Mouse (Mus musculus) heart, embryonic 11.5 days (tissue): ENCODE measurements around the gene Aif1. TPM values are rescaled to one million over a fixed set of nuclear protein-coding genes. Genes with fewer than 3 reads are reported as not detected.

Experiments
- ATAC-seq: fragments of 200-750 bp; cut with Nextera tagmentation; replicated peaks from 2 replicates; pipeline ENCODE4 v1.8.0; 2017; ENCODE audit warnings: moderate library complexity; ENCODE audit not compliant: insufficient number of reproducible peaks, low FRiP score, low TSS enrichment
- H3K27ac ChIP-seq: fragments of 300-500 bp; sonication (generic); 2 replicates; pipeline ENCODE4 v1.5.1; 2014; ENCODE audit warnings: mild to moderate bottlenecking, low read depth, low read length
- H3K27me3 ChIP-seq: fragments of 300-500 bp; sonication (generic); 2 replicates; pipeline ENCODE4 v1.6.1; 2014; ENCODE audit warnings: mild to moderate bottlenecking, low read length, mixed read lengths; ENCODE audit not compliant: control insufficient read depth, insufficient read depth
- H3K36me3 ChIP-seq: fragments of 300-500 bp; sonication (generic); 2 replicates; pipeline ENCODE4 v1.6.1; 2014; ENCODE audit warnings: mild to moderate bottlenecking, low read length, moderate library complexity, mixed read lengths; ENCODE audit not compliant: control insufficient read depth, insufficient read depth
- H3K4me1 ChIP-seq: fragments of 300-500 bp; sonication (generic); 2 replicates; pipeline ENCODE4 v1.6.1; 2014; ENCODE audit warnings: low read length; ENCODE audit not compliant: control insufficient read depth, insufficient read depth
- H3K4me2 ChIP-seq: fragments of 300-500 bp; sonication (generic); 2 replicates; pipeline ENCODE4 v1.6.1; 2014; ENCODE audit warnings: mild to moderate bottlenecking, moderate library complexity
- H3K4me3 ChIP-seq: fragments of 300-500 bp; sonication (generic); 2 replicates; pipeline ENCODE4 v1.5.1; 2014; ENCODE audit warnings: low read depth, low read length
- H3K9ac ChIP-seq: fragments of 300-500 bp; sonication (generic); 2 replicates; pipeline ENCODE4 v1.6.1; 2014; ENCODE audit warnings: mild to moderate bottlenecking, low read depth, low read length, moderate library complexity
- H3K9me3 ChIP-seq: fragments of 300-500 bp; sonication (generic); replicated peaks from 2 replicates; pipeline ENCODE4 v1.6.1; 2016; ENCODE audit warnings: low read length; ENCODE audit not compliant: control insufficient read depth
- WGBS: fragments of 180-500 bp; shearing (Covaris S2); extraction: QIAGEN DNeasy Blood & Tissue Kit; methylation state at CpG from one replicate; pipeline ENCODE4 v1.1.7; 2014; ENCODE audit not compliant: insufficient replicate concordance; 5-methylcytosine and 5-hydroxymethylcytosine counted together
- polyA plus RNA-seq: library from polyadenylated mRNA; unstranded; fragments of >200 nt; fragmentation: Nextera tagmentation; extraction: Ambion mirVana; gene quantifications from 2 replicates; pipeline ENCODE4 v1.2.1, GENCODE M21; 2014

The Aif1 gene
- polyA plus RNA-seq, 1 experiment from 2014 or later, result 4.2 TPM

GRCm38 (mm10) chr17:35158850-35159593 is 16.8 kb downstream of the Aif1 start:
- no peaks in the 10 kb centered on the region for H3K27me3 ChIP-seq
- no peak overlapping the region for H3K9ac ChIP-seq
- WGBS, result 90% methylated on average over 15 of the region's 16 CpGs
- no peak for ATAC-seq
- no peak overlapping the region for H3K27ac ChIP-seq
- H3K4me2 ChIP-seq, result no peak overlapping the region
- peaks cover 78% of the 10 kb centered on the region for H3K36me3 ChIP-seq
- no peak overlapping the region for H3K4me3 ChIP-seq
- peaks cover 11% of the 10 kb centered on the region for H3K4me1 ChIP-seq
- no peaks in the 10 kb centered on the region for H3K9me3 ChIP-seq

- no peak overlapping the region for H3K4me2 ChIP-seq
- H3K4me3 ChIP-seq, result no peak overlapping the region
- H3K9me3 ChIP-seq, result no peaks in the 10 kb centered on the region
- peaks cover 91% of the 10 kb centered on the region for H3K36me3 ChIP-seq
- H3K27me3 ChIP-seq, result no peaks in the 10 kb centered on the region
- no peak for ATAC-seq
- no peak overlapping the region for H3K9ac ChIP-seq
- H3K27ac ChIP-seq, result no peak overlapping the region
- peaks cover 7% of the 10 kb centered on the region for H3K4me1 ChIP-seq
- WGBS, result 92% methylated on average over 8 of the region's 8 CpGs
Observed at GRCm38 (mm10) chr17:35157661-35158175, 18.1 kb downstream of the Aif1 start.

- Histone ChIP-seq H3K27ac (no peak overlapping the region), H3K36me3 (peaks cover 95% of the 10 kb centered on the region), H3K27me3 (no peaks in the 10 kb centered on the region), H3K9me3 (no peaks in the 10 kb centered on the region), H3K9ac (no peak overlapping the region), H3K4me1 (0 out of 2 replicates have a peak, but pooled peaks cover 5% of the 10 kb centered on the region), H3K4me2 (no peak overlapping the region), H3K4me3 (no peak overlapping the region)
- 90% methylated on average over 8 of the region's 8 CpGs for WGBS
- no peak for ATAC-seq
Observed at GRCm38 (mm10) chr17:35157254-35157653, 18.6 kb downstream of the Aif1 start.

GRCm38 (mm10) chr17:35156461-35157200 is 19.2 kb downstream of the Aif1 start:
- H3K4me3 ChIP-seq, result no peak overlapping the region
- no peak overlapping the region for H3K9ac ChIP-seq
- H3K4me1 ChIP-seq, result 0 out of 2 replicates have a peak, but pooled peaks cover under 1% of the 10 kb centered on the region
- H3K27ac ChIP-seq, result no peak overlapping the region
- ATAC-seq, result no peak
- 89% methylated on average over 33 of the region's 33 CpGs for WGBS
- H3K4me2 ChIP-seq, result no peak overlapping the region
- H3K27me3 ChIP-seq, result no peaks in the 10 kb centered on the region
- H3K9me3 ChIP-seq, result no peaks in the 10 kb centered on the region
- H3K36me3 ChIP-seq, result peaks cover 96% of the 10 kb centered on the region

- no peak overlapping the region for H3K4me2 ChIP-seq
- no peaks in the 10 kb centered on the region for H3K9me3 ChIP-seq
- no peaks in the 10 kb centered on the region for H3K4me1 ChIP-seq
- H3K27ac ChIP-seq, result no peak overlapping the region
- no peaks in the 10 kb centered on the region for H3K27me3 ChIP-seq
- ATAC-seq, result no peak
- peaks cover 91% of the 10 kb centered on the region for H3K36me3 ChIP-seq
- no peak overlapping the region for H3K4me3 ChIP-seq
- WGBS, result 87% methylated on average over 12 of the region's 12 CpGs
- no peak overlapping the region for H3K9ac ChIP-seq
Observed at GRCm38 (mm10) chr17:35155451-35155850, 20.4 kb downstream of the Aif1 start.

- no peak for ATAC-seq
- Histone ChIP-seq H3K4me1 (no peaks in the 10 kb centered on the region), H3K4me3 (no peak overlapping the region), H3K9ac (peak overlapping the region; percentile 34; the same call in 1 of the 2 replicates), H3K27me3 (no peaks in the 10 kb centered on the region), H3K27ac (no peak overlapping the region), H3K4me2 (no peak overlapping the region), H3K9me3 (no peaks in the 10 kb centered on the region), H3K36me3 (peaks cover 93% of the 10 kb centered on the region)
- WGBS, result 89% methylated on average over 7 of the region's 7 CpGs
Observed at GRCm38 (mm10) chr17:35154616-35155015, 21.3 kb downstream of the Aif1 start.

- Histone ChIP-seq H3K4me2 (no peak overlapping the region), H3K4me3 (no peak overlapping the region), H3K9ac (no peak overlapping the region), H3K27me3 (no peaks in the 10 kb centered on the region), H3K4me1 (no peaks in the 10 kb centered on the region), H3K36me3 (peaks cover 93% of the 10 kb centered on the region), H3K9me3 (no peaks in the 10 kb centered on the region), H3K27ac (no peak overlapping the region)
- ATAC-seq, result no peak
- WGBS, result 87% methylated on average over 4 of the region's 4 CpGs
Observed at GRCm38 (mm10) chr17:35153931-35154330, 21.9 kb downstream of the Aif1 start.

GRCm38 (mm10) chr17:35153077-35153476 is 22.8 kb downstream of the Aif1 start:
- peaks cover 92% of the 10 kb centered on the region for H3K36me3 ChIP-seq
- no peak overlapping the region for H3K9ac ChIP-seq
- H3K4me3 ChIP-seq, result no peak overlapping the region
- no peak overlapping the region for H3K27ac ChIP-seq
- H3K9me3 ChIP-seq, result no peaks in the 10 kb centered on the region
- no peak overlapping the region for H3K4me2 ChIP-seq
- no peaks in the 10 kb centered on the region for H3K4me1 ChIP-seq
- 86% methylated on average over 9 of the region's 9 CpGs for WGBS
- no peaks in the 10 kb centered on the region for H3K27me3 ChIP-seq
- ATAC-seq, result no peak
